Mouse (Mus musculus): Measurements from ENCODE around the gene Stom.

The Stom gene

DNA sequence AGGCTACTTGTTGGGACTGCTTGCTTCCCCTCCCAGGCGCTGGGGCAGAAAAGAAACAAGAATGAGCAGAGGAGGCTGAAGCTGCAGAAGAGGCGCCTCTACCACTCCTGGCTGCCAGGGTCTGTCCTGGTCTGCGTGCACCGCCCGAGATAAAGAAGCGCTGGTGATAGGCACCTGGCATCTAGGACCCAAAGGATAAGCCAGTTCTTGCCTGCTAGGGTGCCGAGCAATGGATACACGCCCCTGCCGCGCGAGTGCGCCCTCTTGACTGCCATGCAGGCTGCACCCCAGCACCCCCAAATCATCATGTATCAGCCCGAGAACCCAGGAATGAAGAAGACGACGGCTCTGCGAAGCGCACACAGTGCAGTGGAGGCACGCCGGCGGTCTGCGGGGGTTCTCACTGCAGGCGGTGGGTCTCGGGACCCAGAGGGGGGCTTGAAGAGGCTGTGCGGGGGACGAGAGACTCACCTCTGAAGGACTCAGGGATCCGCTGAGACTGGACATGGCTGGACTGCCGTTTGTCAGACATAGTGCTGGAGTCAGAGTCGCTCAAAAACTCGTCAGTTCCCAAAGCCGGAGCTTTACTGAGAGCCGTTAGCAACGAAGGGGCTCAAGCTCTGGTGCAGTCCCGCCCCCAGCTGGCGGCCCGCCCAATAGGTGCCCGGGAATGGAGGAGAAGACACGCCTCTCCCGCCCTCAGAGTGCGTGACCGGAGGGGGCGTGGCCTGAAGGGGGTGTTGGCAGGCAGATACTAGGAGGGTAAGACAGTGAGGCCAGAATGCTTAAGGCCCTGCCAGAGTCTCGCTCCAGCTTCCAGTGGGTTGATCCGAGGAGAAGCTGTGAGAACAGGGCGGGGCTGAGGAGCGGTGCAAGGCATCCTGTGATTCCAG lies at the start of gene Stom:
Stom (minus strand) TSS at position 589 of the 893 bp plus-strand sequence.
- in situ Hi-C loops (cut with MboI; ENCODE audit: low pct_unique_long_range_greater_than_20kb in 1 of 2, low sequenced_read_pairs in 2 of 2, unreplicated experiment in 1 of 2): no loop called here

DNA sequence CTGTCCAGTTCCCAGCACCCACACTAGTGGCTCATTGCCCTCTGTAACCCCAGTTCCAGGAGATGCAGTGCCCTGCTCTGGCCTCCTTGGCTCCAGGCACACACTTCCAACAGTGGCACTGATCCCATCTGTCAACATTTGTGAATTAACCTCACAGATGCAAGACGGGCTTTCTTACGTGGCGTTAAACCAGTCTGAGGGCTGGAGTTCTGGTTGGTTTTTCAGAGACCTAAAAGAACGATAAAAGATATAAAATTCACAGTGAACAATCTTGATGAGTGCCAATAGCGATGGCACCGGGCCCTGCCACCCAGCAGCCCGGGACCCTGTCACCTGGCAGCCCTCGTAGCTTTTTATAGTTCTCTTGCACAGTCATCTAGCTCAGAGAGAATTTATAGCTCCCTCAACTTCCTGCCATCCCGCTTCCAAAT lies 48.7 kb upstream of the Stom start:
- in situ Hi-C loops (cut with MboI; ENCODE audit: low pct_unique_long_range_greater_than_20kb in 1 of 2, low sequenced_read_pairs in 2 of 2, unreplicated experiment in 1 of 2): no loop called here

DNA sequence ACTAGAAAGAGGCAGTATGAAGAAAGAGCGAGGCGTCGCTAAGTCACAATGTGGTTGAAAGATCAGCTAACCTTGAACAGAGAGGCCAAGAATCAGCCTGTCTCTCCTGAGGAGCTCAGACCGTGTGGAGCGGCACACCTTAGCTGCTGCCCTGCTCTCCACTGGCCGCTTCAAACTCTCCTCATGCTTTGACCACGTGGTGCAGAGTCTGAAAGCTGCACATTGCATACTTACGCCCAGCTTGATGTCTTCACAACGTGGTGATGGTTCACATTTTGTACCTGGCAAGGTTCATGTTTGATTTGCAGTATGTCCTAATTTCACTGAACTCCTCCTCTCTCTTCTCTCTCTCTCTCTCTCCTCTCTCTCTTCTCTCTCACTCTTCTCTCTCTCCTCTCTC lies 42.5 kb upstream of the Stom start:
- in situ Hi-C loops (cut with MboI; ENCODE audit: low pct_unique_long_range_greater_than_20kb in 1 of 2, low sequenced_read_pairs in 2 of 2, unreplicated experiment in 1 of 2): no loop called here

DNA sequence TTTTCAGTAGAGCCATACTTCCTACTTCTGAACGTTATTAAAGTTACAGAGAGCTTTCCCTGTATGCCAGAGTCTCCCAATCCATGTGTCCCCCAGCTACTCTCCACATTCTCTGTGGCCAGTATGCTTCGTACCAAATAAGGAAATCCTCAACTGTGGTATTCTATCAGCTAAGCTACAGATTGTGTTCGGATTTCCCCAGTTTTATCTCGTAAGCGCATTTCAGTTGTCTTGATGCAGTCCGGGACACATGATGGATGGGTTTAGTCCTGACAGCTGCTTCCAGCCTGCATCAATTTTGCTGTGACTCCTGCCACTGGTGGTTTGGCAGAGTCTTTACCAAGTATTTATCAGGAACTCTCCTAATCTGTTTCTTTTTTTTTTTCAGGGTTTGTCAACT lies 40.8 kb upstream of the Stom start:
- in situ Hi-C loops (cut with MboI; ENCODE audit: low pct_unique_long_range_greater_than_20kb in 1 of 2, low sequenced_read_pairs in 2 of 2, unreplicated experiment in 1 of 2): no loop called here

DNA sequence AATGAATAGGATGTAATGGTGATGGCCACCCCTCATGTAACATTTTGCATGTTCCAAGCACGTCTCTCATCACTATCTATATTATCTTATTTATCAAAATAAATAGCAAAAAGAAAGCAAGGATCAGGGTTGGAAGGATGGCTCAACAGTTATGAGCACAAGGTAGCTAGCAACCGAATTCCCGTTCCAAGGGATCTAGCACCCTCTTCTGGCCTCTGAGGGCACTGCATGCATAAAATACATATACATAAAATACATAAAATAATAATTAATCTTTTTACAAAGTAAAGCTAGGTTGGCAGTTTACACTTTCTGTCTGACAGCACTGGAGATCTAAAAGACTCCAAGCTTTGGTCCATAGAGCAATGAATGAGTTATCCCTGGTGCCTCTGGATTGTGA lies 36.2 kb upstream of the Stom start:
- in situ Hi-C loops (cut with MboI; ENCODE audit: low pct_unique_long_range_greater_than_20kb in 1 of 2, low sequenced_read_pairs in 2 of 2, unreplicated experiment in 1 of 2): no loop called here

DNA sequence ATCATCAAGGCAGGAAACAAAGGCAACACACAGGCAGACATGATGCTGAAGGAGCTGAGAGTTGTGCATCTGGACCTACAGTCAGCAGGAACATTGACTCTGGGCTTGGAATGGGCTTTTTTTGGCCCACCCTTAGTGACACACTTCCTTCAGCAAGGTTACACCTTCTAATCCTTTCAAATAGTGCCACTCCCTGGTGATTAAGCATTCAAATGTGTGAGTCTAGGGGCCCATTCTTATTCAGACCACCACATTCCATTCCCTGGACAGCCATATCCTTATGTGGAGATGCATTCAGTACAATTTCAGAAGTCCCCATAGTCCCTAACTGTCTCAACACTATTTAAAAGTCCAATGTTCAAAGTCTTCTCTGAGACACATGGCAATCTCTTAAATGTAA lies 33.9 kb upstream of the Stom start:
- in situ Hi-C loops (cut with MboI; ENCODE audit: low pct_unique_long_range_greater_than_20kb in 1 of 2, low sequenced_read_pairs in 2 of 2, unreplicated experiment in 1 of 2): no loop called here

DNA sequence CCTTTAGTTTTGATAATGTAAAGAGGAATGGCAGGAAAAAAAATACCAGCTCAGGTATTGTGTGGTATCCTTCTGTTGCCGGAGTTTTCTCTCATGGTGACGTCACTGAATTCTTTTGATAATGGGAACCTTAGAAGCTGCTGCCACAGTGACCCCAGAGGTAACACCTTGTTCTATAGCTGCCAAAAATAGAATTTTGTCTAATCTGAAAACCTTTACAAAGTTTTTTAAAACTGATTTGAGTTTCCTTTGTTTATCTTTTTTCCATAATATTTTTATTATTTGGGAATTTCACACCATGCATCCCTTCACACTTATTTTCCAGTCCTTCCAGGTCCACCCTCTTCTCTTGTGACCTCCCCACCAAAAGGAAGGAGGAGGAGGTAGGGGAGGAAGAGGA lies 30.9 kb upstream of the Stom start, which contains the start of gene 4930568D16Rik:
4930568D16Rik (minus strand) TSS at position 101 of the 400 bp plus-strand sequence.
- in situ Hi-C loops (cut with MboI; ENCODE audit: low pct_unique_long_range_greater_than_20kb in 1 of 2, low sequenced_read_pairs in 2 of 2, unreplicated experiment in 1 of 2): no loop called here

DNA sequence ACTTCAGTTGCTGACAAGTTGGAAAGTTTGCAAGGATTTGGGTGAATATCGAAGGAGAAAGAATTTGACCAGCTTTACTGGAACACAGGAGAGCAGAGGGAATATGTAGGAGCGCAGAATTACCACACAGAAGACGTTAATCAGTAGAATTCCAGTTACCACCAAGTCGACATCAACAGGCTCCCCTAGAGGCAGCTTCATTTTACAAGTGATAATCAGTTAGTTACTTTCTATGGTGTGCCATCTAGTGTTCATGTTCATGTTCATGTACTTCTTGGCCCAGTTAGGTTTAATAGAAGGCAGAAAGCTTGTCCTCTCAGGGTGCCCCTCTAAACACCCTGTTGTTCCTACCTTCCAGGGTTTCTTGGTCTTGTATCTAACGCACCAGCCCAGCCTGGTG lies 12.4 kb upstream of the Stom start:
- in situ Hi-C loops (cut with MboI; ENCODE audit: low pct_unique_long_range_greater_than_20kb in 1 of 2, low sequenced_read_pairs in 2 of 2, unreplicated experiment in 1 of 2): no loop called here

DNA sequence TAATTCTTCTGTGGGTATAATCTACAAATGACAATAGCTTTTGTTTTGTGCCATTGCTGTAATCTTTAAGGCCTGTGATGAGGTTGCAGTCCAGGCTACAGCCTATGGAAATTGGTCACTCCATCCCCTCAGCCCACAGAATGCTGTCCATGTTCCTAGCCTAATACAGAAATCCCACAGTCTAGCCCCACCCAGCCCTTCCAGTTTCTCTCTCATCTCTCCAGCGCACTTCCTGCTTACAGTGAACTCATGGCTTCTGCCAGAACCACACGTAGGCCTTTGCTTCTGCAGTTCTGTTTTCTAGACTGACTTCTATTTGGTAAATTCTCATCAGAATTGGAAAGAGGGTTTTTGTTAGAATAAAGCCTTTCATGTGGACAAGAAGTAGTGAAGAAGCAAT lies 9.2 kb upstream of the Stom start:
- in situ Hi-C loops (cut with MboI; ENCODE audit: low pct_unique_long_range_greater_than_20kb in 1 of 2, low sequenced_read_pairs in 2 of 2, unreplicated experiment in 1 of 2): no loop called here

DNA sequence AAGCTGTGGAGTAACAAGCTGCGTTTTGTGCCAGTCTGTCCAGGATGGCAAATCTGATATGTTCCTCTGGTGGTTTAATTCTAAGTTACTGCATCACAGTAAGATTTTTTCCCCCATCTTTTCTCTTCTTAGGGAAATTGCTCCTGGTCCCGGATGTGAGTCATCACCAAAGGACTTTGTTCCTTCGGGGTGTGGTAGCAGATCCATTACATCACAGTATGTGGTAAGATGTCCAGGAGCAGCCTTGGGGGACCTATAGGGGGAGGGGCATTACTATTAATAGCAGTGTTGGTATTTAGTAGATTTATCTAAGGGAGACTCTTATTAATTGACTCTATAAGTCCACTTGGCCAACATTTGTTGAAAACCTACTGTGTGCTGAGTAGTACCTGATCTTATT lies 5.8 kb upstream of the Stom start:
- in situ Hi-C loops (cut with MboI; ENCODE audit: low pct_unique_long_range_greater_than_20kb in 1 of 2, low sequenced_read_pairs in 2 of 2, unreplicated experiment in 1 of 2): no loop called here

DNA sequence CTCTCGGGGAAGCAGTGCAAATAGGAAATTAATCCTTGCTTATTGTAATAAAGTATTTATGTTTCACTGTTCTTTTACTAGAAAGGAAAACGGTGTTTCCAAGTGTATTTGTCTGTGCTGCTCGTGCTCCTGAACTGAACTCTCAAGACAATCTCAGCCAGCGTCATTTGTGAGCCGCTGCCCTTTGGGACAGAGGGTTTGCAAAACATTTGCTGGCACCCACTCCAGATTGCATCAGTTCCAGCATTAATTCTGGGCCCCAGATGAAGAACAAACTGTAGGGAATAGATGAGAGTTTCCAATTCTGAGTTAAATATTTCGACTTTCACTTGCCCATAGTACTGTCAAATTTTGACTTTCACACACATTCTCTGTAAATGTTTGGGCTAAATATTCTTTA lies 1.9 kb upstream of the Stom start:
- in situ Hi-C loops (cut with MboI; ENCODE audit: low pct_unique_long_range_greater_than_20kb in 1 of 2, low sequenced_read_pairs in 2 of 2, unreplicated experiment in 1 of 2): no loop called here

DNA sequence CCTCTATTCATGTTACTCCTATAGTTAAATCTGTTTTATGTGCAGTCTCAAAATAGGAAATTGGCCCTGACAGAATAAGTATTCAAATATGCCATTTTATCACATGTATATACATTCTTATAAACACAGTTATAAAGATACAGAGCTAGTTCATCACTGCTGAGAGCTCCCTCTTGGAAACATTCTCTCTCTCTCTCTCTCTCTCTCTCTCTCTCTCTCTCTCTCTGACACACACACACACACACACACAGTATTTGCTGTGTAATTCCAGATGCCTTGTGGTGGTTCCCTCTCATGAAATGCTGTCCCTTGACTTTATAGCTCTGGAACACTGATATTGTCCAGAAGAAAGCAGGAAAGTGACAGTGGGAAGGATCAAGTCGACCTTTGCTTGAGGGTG lies 1.3 kb upstream of the Stom start:
- in situ Hi-C loops (cut with MboI; ENCODE audit: low pct_unique_long_range_greater_than_20kb in 1 of 2, low sequenced_read_pairs in 2 of 2, unreplicated experiment in 1 of 2): no loop called here

DNA sequence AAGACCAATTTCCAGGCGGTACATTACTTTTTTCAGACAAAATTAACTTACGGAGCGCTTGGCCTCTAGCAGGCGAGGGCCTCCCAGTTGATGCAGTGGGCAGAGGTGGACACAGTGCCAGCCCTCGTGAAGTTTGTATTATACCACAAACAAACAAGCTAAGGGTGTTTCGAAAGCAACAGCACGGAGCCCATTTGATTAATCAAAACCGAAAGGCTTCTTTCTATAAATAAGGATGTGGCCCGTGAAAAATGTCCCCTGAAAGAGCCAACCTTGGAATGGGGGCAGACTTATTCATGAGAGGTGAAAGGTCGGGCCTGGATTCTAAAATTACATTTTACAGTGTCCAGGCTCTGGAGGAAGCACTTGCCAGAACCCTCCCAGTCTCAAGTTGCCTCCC lies 643 bp upstream of the Stom start:
- in situ Hi-C loops (cut with MboI; ENCODE audit: low pct_unique_long_range_greater_than_20kb in 1 of 2, low sequenced_read_pairs in 2 of 2, unreplicated experiment in 1 of 2): no loop called here

DNA sequence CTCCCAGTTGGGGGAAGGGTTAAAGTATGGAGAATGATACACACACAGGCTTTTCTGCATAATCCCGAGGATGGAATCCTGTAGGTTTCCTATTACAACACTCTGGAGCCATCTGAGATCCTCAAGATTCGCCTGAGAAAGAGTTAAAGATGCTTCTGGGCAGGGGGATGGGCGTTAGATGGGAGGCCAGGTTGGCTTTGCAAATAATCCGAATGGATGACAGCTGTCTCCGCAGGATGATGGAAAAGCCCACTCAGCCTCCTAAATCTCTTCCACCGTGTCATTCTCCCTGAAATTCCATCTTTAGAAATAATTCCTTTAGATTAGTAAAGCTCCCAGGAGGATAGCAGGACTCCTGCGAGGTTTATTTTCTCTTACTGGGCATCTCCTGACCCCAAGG lies 1.2 kb downstream of the Stom start:
- in situ Hi-C loops (cut with MboI; ENCODE audit: low pct_unique_long_range_greater_than_20kb in 1 of 2, low sequenced_read_pairs in 2 of 2, unreplicated experiment in 1 of 2): no loop called here

DNA sequence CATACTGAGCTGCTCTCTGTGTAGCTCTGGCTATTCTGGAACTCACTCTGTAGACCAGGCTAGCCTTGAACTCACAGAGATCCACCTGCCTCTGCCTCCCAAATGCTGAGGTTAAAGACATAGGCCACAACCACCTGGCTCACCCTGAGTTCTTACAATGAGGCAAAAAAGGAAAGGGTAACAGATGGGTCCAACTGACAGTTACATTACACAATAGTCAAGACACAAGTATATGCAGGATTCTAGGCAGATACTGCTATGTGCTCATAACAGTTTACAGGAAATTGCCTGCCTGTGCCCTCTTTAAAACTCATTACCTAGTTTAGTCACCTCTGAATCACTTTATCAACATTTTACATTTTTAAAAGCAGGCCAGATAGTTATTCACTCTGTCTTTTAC lies 3.1 kb downstream of the Stom start:
- in situ Hi-C loops (cut with MboI; ENCODE audit: low pct_unique_long_range_greater_than_20kb in 1 of 2, low sequenced_read_pairs in 2 of 2, unreplicated experiment in 1 of 2): no loop called here

DNA sequence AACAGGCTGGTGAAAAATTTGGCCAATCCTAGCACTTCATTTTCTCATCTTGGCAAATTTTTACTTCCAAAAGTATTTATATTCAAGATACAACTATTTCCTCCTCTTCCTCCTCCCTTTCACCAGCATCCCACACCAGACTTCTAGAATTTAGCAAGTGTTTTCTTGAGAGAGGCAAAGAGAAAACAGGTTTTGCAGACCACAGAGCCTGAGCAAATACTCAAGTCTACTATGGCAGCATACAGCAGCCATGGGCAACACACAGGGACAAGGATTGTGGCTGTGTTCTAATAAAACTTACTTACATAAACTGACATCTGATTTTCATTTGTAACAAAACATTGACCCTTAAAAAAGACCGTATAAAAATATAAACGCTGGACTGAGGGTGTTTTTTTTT lies 5.6 kb downstream of the Stom start:
- in situ Hi-C loops (cut with MboI; ENCODE audit: low pct_unique_long_range_greater_than_20kb in 1 of 2, low sequenced_read_pairs in 2 of 2, unreplicated experiment in 1 of 2): no loop called here

DNA sequence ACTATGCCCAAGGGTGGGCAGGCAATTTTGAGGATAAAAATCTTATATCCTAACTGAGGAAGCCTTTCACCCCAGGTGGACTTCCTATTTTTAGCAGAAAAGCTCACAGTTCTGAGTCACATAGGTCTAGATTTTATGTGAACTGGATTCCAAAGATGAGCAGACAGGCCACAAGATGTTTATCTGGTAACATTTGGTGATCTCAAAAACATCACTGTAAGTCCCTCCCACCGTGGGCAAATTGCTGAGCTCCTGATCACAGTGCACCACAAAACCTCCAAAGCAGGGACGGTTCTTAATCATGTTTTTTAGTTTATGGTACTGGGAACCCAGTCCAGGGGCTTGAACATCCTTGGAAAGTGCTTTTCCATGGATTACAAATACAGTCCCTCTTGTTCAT lies 7.7 kb downstream of the Stom start:
- in situ Hi-C loops (cut with MboI; ENCODE audit: low pct_unique_long_range_greater_than_20kb in 1 of 2, low sequenced_read_pairs in 2 of 2, unreplicated experiment in 1 of 2): no loop called here

DNA sequence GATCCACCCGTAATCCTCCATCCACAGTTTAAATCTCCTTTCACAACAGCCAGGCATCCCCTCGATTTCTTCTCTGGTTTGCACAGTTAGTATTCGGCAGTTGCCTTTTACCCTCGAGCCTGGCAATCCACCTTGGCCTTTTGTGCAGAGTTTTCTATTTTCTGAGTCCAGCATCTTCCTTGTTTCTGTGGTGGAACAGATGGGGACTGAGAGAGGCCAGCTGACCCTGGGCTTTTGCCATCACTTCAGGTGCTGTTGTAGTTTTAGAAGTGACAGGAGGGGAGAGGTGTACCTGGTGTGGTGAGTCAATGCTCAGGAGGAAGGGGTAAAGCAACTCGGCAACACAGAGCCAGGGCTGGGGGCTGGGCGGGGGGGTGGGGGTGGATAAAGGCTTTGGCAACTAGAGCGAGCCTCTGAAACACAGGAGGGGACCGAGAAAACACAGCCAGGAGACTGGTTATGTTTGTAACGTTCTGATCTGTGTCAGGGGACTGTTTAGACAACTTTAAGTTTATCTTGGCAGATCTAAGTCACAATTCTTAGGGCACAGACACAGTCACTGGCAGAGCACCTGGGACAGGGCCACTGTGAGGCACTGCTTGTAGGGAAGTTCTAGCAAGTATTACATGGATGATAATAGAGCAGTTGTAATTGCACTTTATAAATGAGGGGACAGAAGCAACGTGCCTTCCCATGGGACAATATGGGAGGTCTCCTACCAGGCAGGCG lies 8.5 kb downstream of the Stom start:
- in situ Hi-C loops (cut with MboI; ENCODE audit: low pct_unique_long_range_greater_than_20kb in 1 of 2, low sequenced_read_pairs in 2 of 2, unreplicated experiment in 1 of 2): no loop called here

DNA sequence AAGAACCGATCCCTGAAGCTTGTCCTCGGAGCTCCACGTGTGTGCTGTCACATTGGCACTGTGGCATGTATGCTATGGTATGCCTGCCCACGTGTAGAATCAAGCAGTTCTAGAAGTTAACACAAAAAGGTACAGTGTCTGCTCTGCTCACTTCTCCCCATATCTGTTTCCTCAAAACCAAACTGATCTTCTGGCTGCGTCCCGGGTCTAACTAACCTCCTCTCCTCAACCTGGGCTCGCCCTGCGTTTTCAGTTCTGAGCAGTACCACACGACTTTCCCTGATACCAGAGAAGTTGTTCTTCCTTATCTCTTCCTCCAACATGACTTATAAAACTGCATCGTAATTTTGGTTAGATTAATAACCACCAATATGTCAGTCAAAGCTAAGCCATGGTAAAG lies 9.2 kb downstream of the Stom start:
- in situ Hi-C loops (cut with MboI; ENCODE audit: low pct_unique_long_range_greater_than_20kb in 1 of 2, low sequenced_read_pairs in 2 of 2, unreplicated experiment in 1 of 2): no loop called here

DNA sequence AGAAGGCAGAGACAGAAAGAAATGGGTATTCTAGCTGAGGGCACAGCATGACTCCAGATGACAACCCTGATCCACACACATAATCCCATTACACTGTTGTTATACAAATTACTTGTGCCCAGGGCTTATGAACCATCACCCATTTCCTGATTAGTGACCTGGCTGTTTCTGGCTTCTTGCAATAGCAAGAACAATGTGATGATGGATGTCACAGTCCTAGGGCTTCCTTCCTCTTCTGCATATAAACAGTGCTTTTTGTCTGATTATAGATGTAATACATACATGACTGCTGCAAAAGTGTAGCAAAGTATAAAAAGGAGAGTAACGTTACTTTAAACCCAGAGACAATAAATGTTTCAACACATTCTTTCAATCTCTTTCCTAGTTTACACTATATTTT lies 9.8 kb downstream of the Stom start:
- in situ Hi-C loops (cut with MboI; ENCODE audit: low pct_unique_long_range_greater_than_20kb in 1 of 2, low sequenced_read_pairs in 2 of 2, unreplicated experiment in 1 of 2): no loop called here

Data from mouse embryonic stem cell (cell line).